Mouse (Mus musculus) layer of hippocampus, adult 9-11 months (tissue): ENCODE results near the gene Akt1s1.

Experiments used
- DNase-seq: peaks from one replicate; pipeline ENCODE4 v3.0.0; 2022

Gene Akt1s1

DNA sequence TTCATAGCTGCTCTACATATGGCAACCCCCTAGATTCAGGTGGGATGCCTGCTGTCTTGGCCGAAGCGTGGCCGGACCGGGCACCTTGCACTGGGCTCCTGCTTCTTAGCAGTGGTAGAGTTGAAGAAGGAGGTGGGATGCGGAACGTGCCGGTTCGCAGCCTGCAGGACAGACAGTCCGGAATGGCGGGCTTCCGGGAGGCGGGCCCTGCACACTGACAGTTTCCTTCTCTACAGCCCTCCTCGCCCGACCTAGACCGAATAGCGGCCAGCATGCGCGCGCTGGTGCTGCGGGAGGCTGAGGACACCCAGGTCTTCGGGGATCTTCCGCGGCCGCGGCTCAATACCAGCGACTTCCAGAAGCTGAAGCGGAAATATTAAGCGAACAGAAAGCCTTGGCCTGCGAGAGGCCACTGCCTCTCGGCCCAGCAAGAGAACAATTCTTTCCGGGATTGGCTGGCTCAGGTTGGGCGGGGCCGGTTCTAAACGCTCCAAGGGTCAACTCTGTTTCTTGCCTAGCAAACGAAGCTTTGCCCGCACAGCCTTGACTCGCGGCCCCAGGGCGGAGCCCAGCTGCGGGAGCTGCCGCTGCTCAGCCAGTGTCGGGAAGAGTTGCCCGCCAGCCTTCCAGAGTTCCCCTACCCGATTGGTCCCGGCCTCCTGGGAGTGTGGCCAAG is 5.7 kb downstream of the Akt1s1 start:
- DNase-seq = peak; percentile 78

- no peak for DNase-seq
These were observed 6.2 kb downstream of the Akt1s1 start for GRCm38 (mm10) chr7:44855036-44855435.

- DNase-seq = no peak
These were observed 7.6 kb downstream of the Akt1s1 start for GRCm38 (mm10) chr7:44856265-44856916.

GRCm38 (mm10) chr7:44857042-44857552 is 8.3 kb downstream of the Akt1s1 start, which contains the start of gene Pnkp:
TSS of gene Pnkp (plus strand) at chr7:44857139.
- DNase-seq = peak; percentile 94

DNA sequence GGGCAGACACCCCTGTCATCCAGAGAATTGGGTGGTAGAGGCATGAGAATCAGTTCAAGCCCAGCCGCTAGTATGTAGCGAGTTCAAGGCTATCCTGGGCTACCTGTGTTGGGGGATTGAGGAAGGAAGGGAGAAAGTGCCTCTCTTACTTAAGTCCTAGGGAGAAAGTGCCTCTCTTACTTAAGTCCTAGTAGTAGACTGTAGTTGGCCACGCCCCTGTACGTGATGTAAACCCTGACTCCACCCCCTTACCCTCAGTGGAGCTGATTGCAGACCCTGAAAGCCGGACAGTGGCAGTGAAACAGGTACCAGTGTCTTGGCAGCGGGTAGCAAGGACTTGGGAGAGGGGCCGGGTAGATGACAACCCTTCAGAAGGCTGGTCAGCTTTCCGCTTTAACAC is 9.1 kb downstream of the Akt1s1 start:
- DNase-seq = no peak

DNA sequence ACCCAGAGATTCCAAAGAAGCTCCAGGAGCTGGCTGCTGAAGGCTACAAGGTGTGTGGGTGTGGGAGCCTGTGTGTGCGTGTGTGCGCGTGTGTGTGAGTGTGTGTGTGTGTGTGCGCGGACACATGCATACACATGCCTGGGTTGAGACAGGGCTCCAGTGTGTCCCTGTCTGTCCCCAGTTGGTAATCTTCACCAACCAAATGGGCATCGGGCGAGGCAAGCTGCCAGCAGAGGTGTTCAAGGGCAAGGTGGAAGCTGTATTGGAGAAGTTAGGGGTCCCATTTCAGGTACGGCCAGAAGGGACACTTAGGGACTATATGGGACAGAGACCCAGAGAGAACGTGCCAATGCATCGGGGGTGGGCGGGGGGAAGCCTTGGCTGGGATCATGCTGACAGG is 11.1 kb downstream of the Akt1s1 start:
- DNase-seq = no peak

- no peak for DNase-seq
These were observed 12.0 kb downstream of the Akt1s1 start for GRCm38 (mm10) chr7:44860576-44861428.

DNA sequence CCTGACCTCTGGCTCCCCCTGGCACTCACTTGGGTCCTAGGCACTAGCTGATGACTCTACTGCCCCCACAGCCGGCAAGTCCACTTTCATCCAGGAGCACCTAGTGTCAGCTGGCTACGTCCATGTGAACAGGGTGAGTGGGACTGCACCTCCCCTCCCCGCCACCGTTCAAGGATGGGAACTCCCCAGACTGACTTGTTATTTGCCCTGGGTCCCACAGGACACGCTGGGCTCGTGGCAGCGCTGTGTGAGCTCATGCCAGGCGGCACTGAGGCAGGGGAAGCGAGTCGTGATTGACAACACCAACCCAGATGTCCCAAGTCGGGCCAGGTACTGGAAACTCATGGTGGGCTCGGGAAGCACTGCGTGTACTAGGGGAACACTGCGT is 12.6 kb downstream of the Akt1s1 start:
- DNase-seq = no peak

DNA sequence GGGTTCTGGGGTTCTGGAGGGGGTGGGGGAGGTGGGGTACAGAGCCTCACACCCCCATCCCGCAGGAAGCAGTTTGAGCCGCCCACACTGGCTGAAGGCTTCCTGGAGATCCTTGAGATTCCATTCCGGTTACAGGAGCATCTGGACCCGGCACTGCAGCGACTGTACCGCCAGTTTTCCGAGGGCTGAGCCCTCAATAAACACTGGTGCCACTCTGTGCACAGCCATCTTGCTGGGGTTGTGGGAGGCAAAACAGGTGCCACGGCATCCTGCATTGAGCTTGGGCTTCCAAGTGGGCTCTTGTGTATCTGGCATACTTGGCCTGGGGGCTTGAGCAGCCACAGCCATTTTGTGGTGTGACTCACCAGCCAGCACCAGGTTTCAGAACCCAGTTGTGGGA is 13.6 kb downstream of the Akt1s1 start:
- DNase-seq = no peak

- no peak for DNase-seq
These were observed 14.4 kb downstream of the Akt1s1 start for GRCm38 (mm10) chr7:44863210-44863609.

GRCm38 (mm10) chr7:44863982-44864494 is 15.2 kb downstream of the Akt1s1 start:
- no peak for DNase-seq

GRCm38 (mm10) chr7:44864595-44865542 is 16.1 kb downstream of the Akt1s1 start:
- DNase-seq = no peak

DNA sequence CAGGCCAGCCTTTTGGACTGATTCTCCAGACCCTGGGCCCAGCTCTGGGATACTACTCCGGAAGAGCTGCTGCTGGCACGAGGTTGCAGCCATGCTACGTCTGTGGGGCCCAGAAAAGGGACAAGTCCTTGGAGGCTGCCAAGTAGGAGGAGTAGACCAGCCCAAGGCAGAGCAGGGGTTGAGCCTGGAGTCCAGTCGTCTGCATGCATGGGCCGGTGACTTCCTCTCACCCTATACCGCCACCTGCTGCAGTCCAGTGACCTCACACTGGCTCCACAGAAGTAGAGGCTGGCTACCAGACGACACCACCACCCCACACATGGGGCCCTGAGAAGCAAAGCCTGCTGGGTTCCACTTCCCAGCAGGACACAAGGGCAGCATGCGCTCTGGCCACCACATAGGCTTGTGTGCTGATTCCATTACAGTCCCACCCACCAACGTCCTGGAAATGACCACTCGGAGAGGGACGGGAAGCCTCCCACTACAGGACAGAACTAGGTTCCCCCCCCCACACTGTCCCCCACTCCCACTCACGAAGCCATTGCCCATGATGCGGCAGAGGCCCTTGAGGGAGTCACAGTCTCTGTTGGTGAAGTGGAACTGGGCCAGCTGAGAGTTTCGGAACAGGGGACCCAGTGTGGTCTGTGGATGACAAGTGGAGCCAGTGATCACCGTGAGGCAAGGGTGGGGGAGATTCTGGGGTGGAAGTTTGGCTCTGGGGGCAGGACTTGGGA is 17.7 kb downstream of the Akt1s1 start:
- no peak for DNase-seq

DNA sequence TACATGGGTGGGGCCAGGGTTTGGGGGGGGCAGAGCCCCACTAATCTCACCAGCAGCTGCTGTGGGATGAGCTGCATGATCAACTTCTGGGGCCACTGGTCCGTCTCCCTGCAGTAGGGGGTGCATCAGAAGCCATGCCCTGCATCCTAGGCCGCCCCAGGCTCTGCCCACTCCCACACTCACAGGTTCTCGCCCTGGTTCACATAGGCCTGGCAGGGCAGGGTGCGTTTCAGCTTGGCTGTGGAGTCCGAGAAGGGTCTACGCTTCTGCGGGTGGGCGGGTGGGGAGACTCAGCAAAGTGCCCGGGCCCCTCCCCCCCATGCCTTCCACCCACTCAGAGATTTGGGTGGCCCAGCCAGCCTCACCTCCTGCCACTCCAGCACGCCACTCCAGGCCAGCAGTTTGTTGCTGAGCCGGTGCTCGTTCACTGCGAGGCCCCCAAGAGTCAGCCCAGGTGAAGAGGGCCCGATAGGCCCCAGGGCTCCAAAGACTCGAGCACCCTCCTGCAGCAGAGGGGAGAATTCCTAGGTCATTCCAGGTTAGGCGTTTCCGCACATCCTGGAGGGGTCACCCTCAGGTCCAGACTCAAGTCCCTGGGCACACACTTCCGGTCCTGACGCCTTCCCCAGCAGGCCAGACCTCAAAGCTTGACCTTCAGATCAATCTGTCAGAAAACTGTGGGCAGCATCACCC is 18.4 kb downstream of the Akt1s1 start:
- DNase-seq = no peak

DNA sequence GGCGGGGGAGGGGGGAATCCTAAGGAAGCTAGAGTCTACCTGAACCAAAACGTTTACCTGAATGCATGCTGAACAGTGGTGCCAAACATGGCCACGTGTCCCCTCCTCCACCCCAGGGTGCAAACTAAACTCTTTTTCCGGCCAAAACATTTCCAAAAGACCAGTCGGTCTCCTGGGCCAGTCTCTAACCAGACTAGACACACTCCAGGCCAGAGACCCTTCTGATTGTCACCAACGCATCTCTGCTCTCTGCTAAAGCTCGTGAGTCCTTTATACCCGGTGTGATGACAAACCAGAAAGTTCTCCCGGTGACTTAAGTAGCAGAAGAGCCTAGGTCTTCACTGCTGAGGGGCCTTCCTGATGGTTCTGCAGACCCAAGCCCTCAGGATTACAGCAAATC is 19.0 kb downstream of the Akt1s1 start:
- no peak for DNase-seq

- DNase-seq = no peak
These were observed 19.7 kb downstream of the Akt1s1 start for GRCm38 (mm10) chr7:44868465-44868864.

GRCm38 (mm10) chr7:44868919-44869696 is 20.3 kb downstream of the Akt1s1 start:
- no peak for DNase-seq

- DNase-seq = peak; percentile 99
These were observed 21.1 kb downstream of the Akt1s1 start, which contains the start of gene Ptov1 for GRCm38 (mm10) chr7:44869697-44870528. TSS of gene Ptov1 (minus strand) at chr7:44869788.

- DNase-seq = no peak
These were observed 21.8 kb downstream of the Akt1s1 start for GRCm38 (mm10) chr7:44870614-44871013.
